Mouse (Mus musculus) fat pad, adult 2 months (tissue): ENCODE data around the gene Olfr1368.

Source experiments
- DNase-seq: peaks from one replicate; pipeline ENCODE4 v3.0.0-alpha.2; 2011; ENCODE audit warnings: low read depth, low spot score; ENCODE audit errors: extremely low read depth

Olfr1368 gene

GRCm38 (mm10) chr13:21145767-21146166 lies at the start of gene Olfr1368:
Olfr1368 (minus strand) TSS chr13:21145867.
- no peak for DNase-seq

- DNase-seq: no peak
These were observed 39.9 kb upstream of the Olfr1368 start for GRCm38 (mm10) chr13:21185521-21185920.

- DNase-seq: no peak
These were observed 38.0 kb upstream of the Olfr1368 start for GRCm38 (mm10) chr13:21183661-21184060.

- no peak for DNase-seq
These were observed 37.4 kb upstream of the Olfr1368 start for GRCm38 (mm10) chr13:21183066-21183465.

GRCm38 (mm10) chr13:21181996-21182395 lies 36.3 kb upstream of the Olfr1368 start:
- no peak for DNase-seq

GRCm38 (mm10) chr13:21180551-21181530 lies 35.2 kb upstream of the Olfr1368 start:
- no peak for DNase-seq

- no peak for DNase-seq
These were observed 34.3 kb upstream of the Olfr1368 start for GRCm38 (mm10) chr13:21179724-21180550.

- DNase-seq: no peak
These were observed 33.7 kb upstream of the Olfr1368 start, which contains the start of gene Trim27 for GRCm38 (mm10) chr13:21179367-21179723. Trim27 (plus strand) TSS chr13:21179445.

GRCm38 (mm10) chr13:21178364-21178763 lies 32.7 kb upstream of the Olfr1368 start:
- no peak for DNase-seq

GRCm38 (mm10) chr13:21177657-21178056 lies 32.0 kb upstream of the Olfr1368 start:
- DNase-seq: peak; percentile 77

- no peak for DNase-seq
These were observed 31.1 kb upstream of the Olfr1368 start for GRCm38 (mm10) chr13:21176733-21177132.

- DNase-seq: peak; percentile 80
These were observed 27.4 kb upstream of the Olfr1368 start for GRCm38 (mm10) chr13:21173072-21173471.

GRCm38 (mm10) chr13:21172241-21173027 lies 26.8 kb upstream of the Olfr1368 start:
- DNase-seq: no peak

GRCm38 (mm10) chr13:21171600-21172150 lies 26.0 kb upstream of the Olfr1368 start:
- DNase-seq: no peak

- DNase-seq: no peak
These were observed 25.5 kb upstream of the Olfr1368 start for GRCm38 (mm10) chr13:21171156-21171530.

GRCm38 (mm10) chr13:21170431-21171155 lies 24.9 kb upstream of the Olfr1368 start:
- DNase-seq: no peak

- no peak for DNase-seq
These were observed 24.2 kb upstream of the Olfr1368 start for GRCm38 (mm10) chr13:21169657-21170430.

- DNase-seq: no peak
These were observed 23.5 kb upstream of the Olfr1368 start for GRCm38 (mm10) chr13:21169121-21169656.
